Mouse (Mus musculus) CH12.LX (cell line): ENCODE results near the gene Chtop. TPM values are rescaled to one million over a fixed set of nuclear protein-coding genes. Genes with fewer than 3 reads are reported as not detected.

Experiments
- DNase-seq: peaks from one replicate; pipeline ENCODE4 v3.0.0-alpha.2; 2013; ENCODE audit errors: extremely low read depth
- H3K27ac ChIP-seq: 2 replicates; pipeline ENCODE4 v1.5.1; 2012; ENCODE audit warnings: low read depth, mild to moderate bottlenecking, control low read depth, moderate library complexity; ENCODE audit not compliant: insufficient read depth
- H3K27me3 ChIP-seq: replicated peaks from 2 replicates; pipeline ENCODE3; 2012; ENCODE audit warnings: inconsistent platforms
- H3K36me3 ChIP-seq, 2 experiments: replicated peaks in 1 of 2; 2 replicates each; pipeline versions ENCODE3 to v1.6.1; 2012; ENCODE audit warnings: inconsistent platforms in 1 of 2, low read length in 1 of 2, mild to moderate bottlenecking in 1 of 2, mixed read lengths in 1 of 2, moderate library complexity in 1 of 2; ENCODE audit not compliant: control insufficient read depth in 1 of 2, insufficient read depth in 1 of 2
- H3K4me1 ChIP-seq, 2 experiments: 2 replicates each; pipeline ENCODE4 v1.6.1; 2012; ENCODE audit warnings: inconsistent platforms in 1 of 2, moderate library complexity in 1 of 2; ENCODE audit not compliant: insufficient read depth in 2 of 2, control insufficient read depth in 1 of 2
- H3K4me2 ChIP-seq: 2 replicates; pipeline ENCODE4 v1.6.1; 2012; ENCODE audit warnings: low read depth, mild to moderate bottlenecking, control low read depth; ENCODE audit not compliant: poor library complexity, insufficient read depth, severe bottlenecking
- H3K4me3 ChIP-seq, 3 experiments: fragments of 150-350 bp in 1 of 3; sonication (generic) in 1 of 3; replicated peaks in 1 of 3; 2 replicates each; pipeline versions ENCODE3 to v1.5.1; 2011 to 2012; ENCODE audit warnings: low read depth in 2 of 3, low read length in 2 of 3, mild to moderate bottlenecking in 2 of 3, moderate library complexity in 2 of 3, control low read depth in 1 of 3, improper control_type of control experiment in 1 of 3, inconsistent platforms in 1 of 3, mixed read lengths in 1 of 3; ENCODE audit not compliant: poor library complexity in 1 of 3
- H3K79me2 ChIP-seq: replicated peaks from 2 replicates; pipeline ENCODE4 v1.6.1; 2012; ENCODE audit warnings: mild to moderate bottlenecking, moderate library complexity; ENCODE audit not compliant: control insufficient read depth, poor library complexity, insufficient read depth, severe bottlenecking; ENCODE audit errors: extremely low read depth
- H3K9ac ChIP-seq: 2 replicates; pipeline ENCODE4 v1.6.1; 2012; ENCODE audit warnings: low read depth, mild to moderate bottlenecking, control low read depth, moderate library complexity; ENCODE audit not compliant: insufficient read depth
- H3K9me3 ChIP-seq: replicated peaks from 2 replicates; pipeline ENCODE3; 2012; ENCODE audit warnings: low read length, inconsistent platforms, mixed read lengths
- BHLHE40 ChIP-seq: IDR thresholded peaks from 2 replicates; pipeline ENCODE4 v1.6.1; 2011; ENCODE audit warnings: mild to moderate bottlenecking, low read depth, low read length, improper control_type of control experiment
- CHD2 ChIP-seq: IDR thresholded peaks from 2 replicates; pipeline ENCODE4 v1.6.1; 2011; ENCODE audit warnings: low read length, improper control_type of control experiment
- CTCF ChIP-seq, 2 experiments: IDR thresholded peaks in 1 of 2; conservative IDR thresholded peaks in 1 of 2; 2 replicates each; pipeline ENCODE4 v1.5.1; 2011 to 2012; ENCODE audit warnings: low read depth in 2 of 2, low read length in 2 of 2, improper control_type of control experiment in 1 of 2, inconsistent platforms in 1 of 2, mild to moderate bottlenecking in 1 of 2, moderate library complexity in 1 of 2
- EP300 ChIP-seq: IDR thresholded peaks from 2 replicates; pipeline ENCODE4 v1.6.1; 2011; ENCODE audit warnings: low read length, improper control_type of control experiment
- ETS1 ChIP-seq: conservative IDR thresholded peaks from 2 replicates; pipeline ENCODE4 v1.6.1; 2012; ENCODE audit warnings: low read depth, mild to moderate bottlenecking, inconsistent platforms, low read length, improper control_type of control experiment, moderate library complexity
- HCFC1 ChIP-seq: IDR thresholded peaks from 2 replicates; pipeline ENCODE4 v1.6.1; 2012; ENCODE audit warnings: low read depth, mild to moderate bottlenecking, inconsistent platforms, low read length, improper control_type of control experiment
- JUN ChIP-seq: IDR thresholded peaks from 2 replicates; pipeline ENCODE4 v1.6.1; 2011; ENCODE audit warnings: low read depth, mild to moderate bottlenecking, low read length, improper control_type of control experiment, moderate library complexity; ENCODE audit not compliant: insufficient read depth
- JUND ChIP-seq: conservative IDR thresholded peaks from 2 replicates; pipeline ENCODE4 v1.6.1; 2011; ENCODE audit warnings: low read depth, low read length, improper control_type of control experiment
- MAX ChIP-seq: IDR thresholded peaks from 2 replicates; pipeline ENCODE4 v1.6.1; 2011; ENCODE audit warnings: low read length, improper control_type of control experiment
- MAZ ChIP-seq: IDR thresholded peaks from 2 replicates; pipeline ENCODE4 v1.6.1; 2012; ENCODE audit warnings: low read depth, mild to moderate bottlenecking, inconsistent platforms, low read length, improper control_type of control experiment, moderate library complexity
- MXI1 ChIP-seq: IDR thresholded peaks from 2 replicates; pipeline ENCODE4 v1.6.1; 2011; ENCODE audit warnings: mild to moderate bottlenecking, low read depth, low read length, improper control_type of control experiment
- MYC ChIP-seq: IDR thresholded peaks from 2 replicates; pipeline ENCODE4 v1.6.1; 2011; ENCODE audit warnings: low read depth, mild to moderate bottlenecking, improper control_type of control experiment, low read length
- NELFE ChIP-seq: IDR thresholded peaks from 2 replicates; pipeline ENCODE4 v1.6.1; 2011; ENCODE audit warnings: low read depth, low read length, improper control_type of control experiment
- NRF1 ChIP-seq: IDR thresholded peaks from 2 replicates; pipeline ENCODE4 v1.6.1; 2014; ENCODE audit warnings: low read depth, mild to moderate bottlenecking, inconsistent platforms, low read length, improper control_type of control experiment, moderate library complexity
- PAX5 ChIP-seq: IDR thresholded peaks from 2 replicates; pipeline ENCODE4 v1.6.1; 2012; ENCODE audit warnings: low read length, inconsistent platforms, mixed read lengths
- SMC3 ChIP-seq: IDR thresholded peaks from 2 replicates; pipeline ENCODE4 v1.6.1; 2011; ENCODE audit warnings: low read depth, low read length, improper control_type of control experiment
- TCF12 ChIP-seq: IDR thresholded peaks from 2 replicates; pipeline ENCODE4 v1.6.1; 2014; ENCODE audit warnings: low read depth, mild to moderate bottlenecking, inconsistent platforms, low read length, improper control_type of control experiment
- ZKSCAN1 ChIP-seq: IDR thresholded peaks from 2 replicates; pipeline ENCODE4 v1.6.1; 2012; ENCODE audit warnings: low read depth, inconsistent platforms, low read length, improper control_type of control experiment, borderline replicate concordance
- ZNF384 ChIP-seq: IDR thresholded peaks from 2 replicates; pipeline ENCODE4 v1.6.1; 2012; ENCODE audit warnings: low read depth, low read length, improper control_type of control experiment, inconsistent platforms
- dilution Hi-C: fragments of 300-500 bp; cut with MboI; formaldehyde crosslinking; loops from 2 replicates; pipeline ENCODE4 v1.14.3; 2020; ENCODE audit warnings: low sequenced_read_pairs; ENCODE audit not compliant: extremely low pct_unique_long_range_greater_than_20kb, extremely low pct_ligation_motif_present
- in situ Hi-C: fragments of 300-500 bp; cut with MboI; formaldehyde crosslinking; loops from 3 replicates; pipeline ENCODE4 v1.14.3; 2019; ENCODE audit warnings: low sequenced_read_pairs, low pct_ligation_motif_present, low pct_unique_long_range_greater_than_20kb, mixed read lengths
- polyA plus RNA-seq: library from polyadenylated mRNA; unstranded; fragments of >175 nt; gene quantifications from 2 replicates; pipeline ENCODE4 v1.2.1, GENCODE M21; 2012; ENCODE audit warnings: low read depth; ENCODE audit not compliant: insufficient read length
- total RNA-seq, 2 experiments: library from RNA; depleted of rRNA; stranded (reverse); fragments of 300-350 nt in 1 of 2; fragments of >200 nt in 1 of 2; gene quantifications; 2 replicates each; pipeline ENCODE4 v1.2.3; 2012 to 2014

The Chtop gene
- total and polyA plus RNA-seq, 3 experiments, result 88.5 to 130 (median 126) TPM

- Histone ChIP-seq H3K4me3 (no peak overlapping the region), H3K9ac (no peak overlapping the region), H3K9me3 (no peaks in the 10 kb centered on the region), H3K79me2 (no peaks in the 10 kb centered on the region), H3K4me2 (no peak overlapping the region), H3K4me1 (peaks cover 0 to 9% of the 10 kb centered on the region in 2 experiments; a peak in 2 of 4 replicates), H3K27me3 (peaks cover 24% of the 10 kb centered on the region), H3K27ac (no peak overlapping the region), H3K36me3 (no peaks in the 10 kb centered on the region)
- dilution Hi-C loops (no loop called here), in situ Hi-C loops (no loop called here)
- no peak for TF ChIP-seq MAX
- TF ChIP-seq CHD2, result no peak
- TF ChIP-seq SMC3, result no peak
- TF ChIP-seq MXI1, result no peak
- TF ChIP-seq NELFE, result no peak
- TF ChIP-seq JUN, result no peak
- TF ChIP-seq ZNF384, result no peak
- no peak for TF ChIP-seq CTCF (conservative IDR thresholded peaks at IDR 0.05 in 1 of 2, IDR thresholded peaks at IDR 0.05 in 1 of 2; ENCODE audit: low read depth in 2 of 2, low read length in 2 of 2)
- no peak for TF ChIP-seq BHLHE40
- TF ChIP-seq NRF1, result no peak
- no peak for TF ChIP-seq ZKSCAN1
- no peak for TF ChIP-seq TCF12
- TF ChIP-seq PAX5, result no peak
- TF ChIP-seq MYC, result no peak
- TF ChIP-seq HCFC1, result no peak
- TF ChIP-seq EP300, result no peak
- no peak for TF ChIP-seq MAZ
- no peak for DNase-seq
These were observed 26.1 kb upstream of the Chtop start for GRCm38 (mm10) chr3:90535446-90535845.

GRCm38 (mm10) chr3:90531713-90532112, 22.4 kb upstream of the Chtop start:
- Histone ChIP-seq H3K79me2 (no peaks in the 10 kb centered on the region), H3K27ac (no peak overlapping the region), H3K4me2 (no peak overlapping the region), H3K9me3 (no peaks in the 10 kb centered on the region), H3K36me3 (no peaks in the 10 kb centered on the region), H3K4me1 (peaks cover 0 to 9% of the 10 kb centered on the region in 2 experiments; a peak in 2 of 4 replicates), H3K4me3 (no peak overlapping the region), H3K27me3 (peaks cover 6% of the 10 kb centered on the region), H3K9ac (no peak overlapping the region)
- in situ Hi-C loops, result no loop called here
- DNase-seq, result no peak
- no peak for TF ChIP-seq ETS1
- no peak for TF ChIP-seq JUND
- dilution Hi-C loops, result no loop called here
